Comparison of ENCODE assay signal across 8 mouse cellular contexts in genomic region chr13:99900557-99900892, GRCm38 (mm10). TPM values are rescaled to one million over a fixed set of nuclear protein-coding genes. Genes with fewer than 3 reads are reported as not detected.
DNase-seq lines count a peak whose midpoint lies in the region; ATAC-seq and TF ChIP-seq lines count a peak whose summit lies in the region.

No protein-coding gene starts in this region.

- H3K9me3 ChIP-seq in intestine, embryonic 16.5 days (ENCODE audit: control insufficient read depth, low read length), result no peaks in the 10 kb centered on the region

- H3K4me1 ChIP-seq in lung, adult 2 months (ENCODE audit: control insufficient read depth, insufficient read depth, low read length), result no peaks in the 10 kb centered on the region
- peaks cover 7% of the 10 kb centered on the region for H3K4me1 ChIP-seq in intestine, embryonic 16.5 days (ENCODE audit: control insufficient read depth, insufficient read depth, low read length)

- 2% methylated on average over 30 of the region's 30 CpGs for WGBS in lung, adult 2 months
- 2% methylated on average over 30 of the region's 30 CpGs for WGBS in intestine, embryonic 16.5 days

- peak; percentile 6 for DNase-seq in lung, adult 2 months
- DNase-seq in lung, postnatal 25 days (ENCODE audit: low spot score), result no peak
- peak; percentile 85 for DNase-seq in adrenal gland, postnatal 14 days
- DNase-seq in forelimb bud, embryonic 11.5 days (ENCODE audit: low read depth, low spot score), result peak; percentile 86
- DNase-seq in lung, postnatal 14 days, result peak; percentile 48
- peak; percentile 19 for DNase-seq in right cerebral cortex, postnatal 4 days
- no peak for DNase-seq in layer of hippocampus, postnatal 14 days (ENCODE audit: low spot score in 2 of 2)

- peaks cover 22% of the 10 kb centered on the region for H3K27me3 ChIP-seq in intestine, embryonic 16.5 days (replicated peaks; ENCODE audit: control insufficient read depth, insufficient read depth, low read length)

- no peak overlapping the region for H3K9ac ChIP-seq in intestine, embryonic 16.5 days (ENCODE audit: low read depth, low read length)

- peak; percentile 64 for ATAC-seq in intestine, embryonic 16.5 days

- H3K36me3 ChIP-seq in intestine, embryonic 16.5 days (ENCODE audit: control insufficient read depth, insufficient read depth, low read length), result no peaks in the 10 kb centered on the region

- no peak for TF ChIP-seq POLR2A in lung, adult 2 months (IDR thresholded peaks at IDR 0.05; ENCODE audit: borderline replicate concordance, extremely low read depth, low read depth, low read length)

- H3K27ac ChIP-seq in intestine, embryonic 16.5 days (ENCODE audit: low read length), result no peak overlapping the region

- TF ChIP-seq CTCF in lung, adult 2 months (IDR thresholded peaks at IDR 0.05; ENCODE audit: insufficient read depth, low read length), result no peak

- H3K4me2 ChIP-seq in intestine, embryonic 16.5 days (ENCODE audit: low read depth, low read length), result peak overlapping the region; percentile 27

- no peak overlapping the region for H3K4me3 ChIP-seq in lung, adult 2 months (replicated peaks; ENCODE audit: extremely low read depth, low read depth, low read length)
- no peak overlapping the region; the same call in 1 of the 2 replicates for H3K4me3 ChIP-seq in intestine, embryonic 16.5 days (ENCODE audit: low read length)

RNA-seq across cellular contexts. Expression of gene Cartpt, which starts 0.4 kb away (rescaled TPM):
- 0.21 TPM in 1 of 2 replicates, not detected in the other for polyA plus RNA-seq in lung, adult 2 months (2012; rRNA removed)
- 5.9 and 8.3 TPM in 2 replicates for total RNA-seq in adrenal gland, postnatal 14 days (2021)
- polyA plus RNA-seq in intestine, embryonic 16.5 days (2015; fragmentation: Nextera tagmentation; extraction: Ambion mirVana), result 20.8 and 25.7 TPM in 2 replicates
- total RNA-seq in layer of hippocampus, postnatal 14 days (2021), result 1 to 10 TPM; 1.7 to 3.0 TPM

Comparison
In these comparisons a context has a peak if more than half of its experiments do, and no peak if none do; other contexts are left out.
1. DNase-seq: peak in lung, adult 2 months (single experiment), adrenal gland, postnatal 14 days (single experiment), forelimb bud, embryonic 11.5 days (single experiment), lung, postnatal 14 days (single experiment) and right cerebral cortex, postnatal 4 days (single experiment); none in lung, postnatal 25 days (single experiment) and layer of hippocampus, postnatal 14 days (0 of 2).